Mouse (Mus musculus) embryonic fibroblast, embryonic 13.5 days (primary cell): ENCODE measurements around the gene Spib.

Experiments used
- CTCF ChIP-seq: IDR thresholded peaks from 2 replicates; pipeline ENCODE4 v1.5.1; 2011; ENCODE audit warnings: mild to moderate bottlenecking, control low read depth, low read length, moderate library complexity, borderline replicate concordance; ENCODE audit not compliant: insufficient read depth
- POLR2A ChIP-seq: IDR thresholded peaks from 2 replicates; pipeline ENCODE4 v1.6.1; 2011; ENCODE audit warnings: low read depth, mild to moderate bottlenecking, control low read depth, low read length, moderate library complexity

- TF ChIP-seq CTCF (peak; percentile 70; the same call in 1 of the 2 replicates), POLR2A (no peak)
Observed at GRCm38 (mm10) chr7:44560435-44561400, 28.8 kb upstream of the Spib start.
